Mouse (Mus musculus): ENCODE measurements around the gene Zfp423.

GRCm38 (mm10) chr8:87804327-87804900 is 155.0 kb downstream of the Zfp423 start:
- TF ChIP-seq CTCF (conservative IDR thresholded peaks at IDR 0.05; ENCODE audit: low read length): no peak
- no peak for TF ChIP-seq POU5F1 (IDR thresholded peaks at IDR 0.05; ENCODE audit: borderline replicate concordance, low read length)
- TF ChIP-seq NANOG (IDR thresholded peaks at IDR 0.05; ENCODE audit: borderline replicate concordance, low read length): no peak
